Comparison of ENCODE assay signal across 16 mouse cellular contexts in the genomic region with DNA sequence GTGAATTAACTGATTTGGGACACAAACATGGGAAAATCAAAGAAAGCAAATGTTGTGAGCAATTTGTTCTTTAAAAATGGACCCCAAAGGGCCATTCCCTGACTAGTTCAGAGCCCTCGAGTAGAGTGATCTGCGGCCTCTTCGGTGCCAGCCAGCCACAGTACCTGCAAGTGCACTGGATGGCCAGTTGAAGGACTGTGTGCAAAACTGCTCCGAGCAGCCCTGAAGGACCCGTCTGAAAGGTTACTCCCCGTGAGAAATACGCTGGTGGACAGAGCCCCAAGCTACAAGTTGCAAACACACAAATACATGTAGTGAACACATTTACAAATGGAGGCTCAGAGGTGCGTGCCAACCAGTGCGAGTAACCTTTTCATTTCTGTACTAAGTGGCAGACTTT.
DNase-seq lines count a peak whose midpoint lies in the region; ATAC-seq lines count a peak whose summit lies in the region.
"Had no signal": no experiment of that assay in that cellular context is flagged by ENCODE, and none has a peak within 500 bp of the region (broad histone marks: within the 10 kb centered on the region; RNA-seq: fewer than 3 reads in every experiment).

No protein-coding gene starts in this region.

- no peak overlapping the region for H3K9ac ChIP-seq in neural tube, embryonic 11.5 days (ENCODE audit: low read length)
- H3K9ac ChIP-seq in hindbrain, embryonic 16.5 days (ENCODE audit: low read depth, low read length) = peak overlapping the region; percentile 2; the same call in 1 of the 2 replicates
- no peak overlapping the region for H3K9ac ChIP-seq in midbrain, embryonic 15.5 days
- H3K9ac ChIP-seq: liver, embryonic 15.5 days had no signal

- H3K4me1 ChIP-seq in neural tube, embryonic 11.5 days (ENCODE audit: control insufficient read depth, insufficient read depth, low read length) = peaks cover 25% of the 10 kb centered on the region
- H3K4me1 ChIP-seq in hindbrain, embryonic 16.5 days (ENCODE audit: control insufficient read depth, insufficient read depth, low read depth, low read length) = peaks cover 47% of the 10 kb centered on the region
- peaks cover 73% of the 10 kb centered on the region for H3K4me1 ChIP-seq in midbrain, embryonic 15.5 days

- H3K36me3 ChIP-seq in neural tube, embryonic 11.5 days (ENCODE audit: control insufficient read depth, insufficient read depth, low read length) = no peaks in the 10 kb centered on the region; the same call in 1 of the 2 replicates
- H3K36me3 ChIP-seq in hindbrain, embryonic 16.5 days (ENCODE audit: control insufficient read depth, insufficient read depth, low read length) = peaks cover 2% of the 10 kb centered on the region; the same call in 1 of the 2 replicates
- H3K36me3 ChIP-seq in midbrain, embryonic 15.5 days (replicated peaks) = no peaks in the 10 kb centered on the region

- H3K4me3 ChIP-seq in neural tube, embryonic 11.5 days (ENCODE audit: low read depth, low read length) = no peak overlapping the region
- H3K4me3 ChIP-seq in hindbrain, embryonic 16.5 days (ENCODE audit: low read length) = no peak overlapping the region
- H3K4me3 ChIP-seq in midbrain, embryonic 15.5 days = no peak overlapping the region
- H3K4me3 ChIP-seq: liver, embryonic 15.5 days; myocyte had no signal

- no peaks in the 10 kb centered on the region for H3K27me3 ChIP-seq in neural tube, embryonic 11.5 days (ENCODE audit: control insufficient read depth, insufficient read depth, low read length)
- no peaks in the 10 kb centered on the region for H3K27me3 ChIP-seq in hindbrain, embryonic 16.5 days (replicated peaks; ENCODE audit: control insufficient read depth, insufficient read depth, low read length)
- no peaks in the 10 kb centered on the region for H3K27me3 ChIP-seq in midbrain, embryonic 15.5 days (replicated peaks)
- H3K27me3 ChIP-seq: liver, embryonic 15.5 days had no signal

- no peak for ATAC-seq in neural tube, embryonic 11.5 days (ENCODE audit: insufficient read depth, low FRiP score, low TSS enrichment)
- ATAC-seq in hindbrain, embryonic 16.5 days = no peak
- no peak for ATAC-seq in midbrain, embryonic 15.5 days (replicated peaks)

- WGBS in neural tube, embryonic 11.5 days = 57% methylated on average over 9 of the region's 9 CpGs
- 38% methylated on average over 9 of the region's 9 CpGs for WGBS in hindbrain, embryonic 16.5 days
- WGBS in midbrain, embryonic 15.5 days = 30% methylated on average over 9 of the region's 9 CpGs

- H3K27ac ChIP-seq in neural tube, embryonic 11.5 days (ENCODE audit: low read depth, low read length) = peak overlapping the region; percentile 60
- peak overlapping the region; percentile 13 for H3K27ac ChIP-seq in hindbrain, embryonic 16.5 days (ENCODE audit: low read depth, low read length)
- H3K27ac ChIP-seq in midbrain, embryonic 15.5 days = peak overlapping the region; percentile 81
- H3K27ac ChIP-seq: liver, embryonic 15.5 days had no signal

- H3K9me3 ChIP-seq in neural tube, embryonic 11.5 days (ENCODE audit: control insufficient read depth, low read length) = no peaks in the 10 kb centered on the region
- no peaks in the 10 kb centered on the region for H3K9me3 ChIP-seq in hindbrain, embryonic 16.5 days (ENCODE audit: control insufficient read depth, low read length)
- H3K9me3 ChIP-seq in midbrain, embryonic 15.5 days = no peaks in the 10 kb centered on the region
- H3K9me3 ChIP-seq: liver, embryonic 15.5 days had no signal

- no peak overlapping the region for H3K4me2 ChIP-seq in neural tube, embryonic 11.5 days (ENCODE audit: low read depth)
- no peak overlapping the region for H3K4me2 ChIP-seq in hindbrain, embryonic 16.5 days (ENCODE audit: low read length)
- H3K4me2 ChIP-seq in midbrain, embryonic 15.5 days = no peak overlapping the region
- H3K4me2 ChIP-seq: heart, embryonic 11.5 days; liver, embryonic 15.5 days had no signal

- no peak for DNase-seq in neural tube, embryonic 11.5 days (ENCODE audit: low spot score)
- DNase-seq in neural tube, embryonic 10.5 days (ENCODE audit: extremely low spot score, low spot score) = no peak
- DNase-seq in thymus, postnatal 25 days = no peak
- DNase-seq in thymus, postnatal 4 days = no peak
- DNase-seq in liver = no peak
- no peak for DNase-seq in cerebellum, adult 11 months
- DNase-seq: adrenal gland, adult 8-10 months; cerebellum, adult 9-11 months; gastrocnemius, postnatal 10 days; heart, postnatal 4 days; kidney, adult 9 months had no signal

Comparison
In these comparisons a context has a peak if more than half of its experiments do, and no peak if none do; other contexts are left out.
1. H3K27ac ChIP-seq: peak in every context shown above with its lines; median percentile 81 in midbrain, embryonic 15.5 days; 60 in neural tube, embryonic 11.5 days; 13 in hindbrain, embryonic 16.5 days.